Mouse (Mus musculus) embryo, embryonic 11.5 days (tissue): ENCODE data around the gene Atp8b4.
"Not testable (repeated sequence)": the region's sequence is repeated elsewhere in the genome, so short reads cannot be mapped to it uniquely, and the experiment has no call there.

Experiments used
- DNase-seq: peaks from one replicate; pipeline ENCODE4 v3.0.0-alpha.2; 2012; ENCODE audit warnings: low read depth, low spot score

The Atp8b4 gene

GRCm38 (mm10) chr2:126495832-126496695 lies 4.4 kb downstream of the Atp8b4 start:
- no peak for DNase-seq

- no peak for DNase-seq
Observed at GRCm38 (mm10) chr2:126495230-126495629, 5.2 kb downstream of the Atp8b4 start.

- DNase-seq = no peak
Observed at GRCm38 (mm10) chr2:126493306-126493705, 7.2 kb downstream of the Atp8b4 start.

GRCm38 (mm10) chr2:126492713-126493112 lies 7.8 kb downstream of the Atp8b4 start:
- no peak for DNase-seq

- DNase-seq = no peak
Observed at GRCm38 (mm10) chr2:126491446-126491845, 9.0 kb downstream of the Atp8b4 start.

- DNase-seq = no peak
Observed at GRCm38 (mm10) chr2:126490573-126490972, 9.9 kb downstream of the Atp8b4 start.

GRCm38 (mm10) chr2:126485262-126486017 lies 15.0 kb downstream of the Atp8b4 start:
- no peak for DNase-seq

- DNase-seq = no peak
Observed at GRCm38 (mm10) chr2:126483337-126483736, 17.1 kb downstream of the Atp8b4 start.

- no peak for DNase-seq
Observed at GRCm38 (mm10) chr2:126477556-126477955, 22.9 kb downstream of the Atp8b4 start.

- no peak for DNase-seq
Observed at GRCm38 (mm10) chr2:126475681-126476410, 24.6 kb downstream of the Atp8b4 start.

- no peak for DNase-seq
Observed at GRCm38 (mm10) chr2:126474019-126474418, 26.5 kb downstream of the Atp8b4 start.

- no peak for DNase-seq
Observed at GRCm38 (mm10) chr2:126472836-126473235, 27.6 kb downstream of the Atp8b4 start.

- DNase-seq = no peak
Observed at GRCm38 (mm10) chr2:126467790-126468189, 32.7 kb downstream of the Atp8b4 start.

- no peak for DNase-seq
Observed at GRCm38 (mm10) chr2:126466391-126467134, 33.9 kb downstream of the Atp8b4 start.

- DNase-seq = no peak
Observed at GRCm38 (mm10) chr2:126458661-126459060, 41.8 kb downstream of the Atp8b4 start.

GRCm38 (mm10) chr2:126457759-126458158 lies 42.7 kb downstream of the Atp8b4 start:
- not testable (repeated sequence) for DNase-seq

GRCm38 (mm10) chr2:126450937-126451302 lies 49.6 kb downstream of the Atp8b4 start:
- DNase-seq = no peak

- DNase-seq = no peak
Observed at GRCm38 (mm10) chr2:126450210-126450936, 50.1 kb downstream of the Atp8b4 start.

GRCm38 (mm10) chr2:126445039-126445438 lies 55.4 kb downstream of the Atp8b4 start:
- no peak for DNase-seq

- no peak for DNase-seq
Observed at GRCm38 (mm10) chr2:126441586-126441985, 58.9 kb downstream of the Atp8b4 start.

- no peak for DNase-seq
Observed at GRCm38 (mm10) chr2:126434712-126435111, 65.8 kb downstream of the Atp8b4 start.
